In the genomic region with DNA sequence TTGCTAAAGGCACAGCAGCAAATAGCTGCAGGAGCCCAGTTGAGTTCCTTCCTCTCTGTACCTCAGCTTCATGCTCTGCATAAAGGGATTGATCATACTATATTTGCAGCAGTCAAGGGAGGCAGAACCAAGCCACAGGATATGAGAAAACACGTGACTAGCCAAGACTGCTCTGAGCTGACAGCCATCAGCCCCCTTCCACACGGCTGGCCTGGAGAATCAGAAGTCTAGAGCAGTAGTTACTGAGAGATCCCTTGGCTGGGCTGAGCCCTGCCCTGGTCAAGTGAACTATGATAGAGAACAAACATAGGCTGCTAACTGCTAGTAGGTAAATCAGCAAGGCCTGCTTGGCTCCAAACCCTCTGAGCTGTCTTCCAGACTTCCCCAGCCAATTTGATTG, we compare ENCODE assay signal across 12 mouse cellular contexts.
DNase-seq lines count a peak whose midpoint lies in the region; ATAC-seq lines count a peak whose summit lies in the region.
"Had no signal": no experiment of that assay in that cellular context is flagged by ENCODE, and none has a peak within 500 bp of the region (broad histone marks: within the 10 kb centered on the region; RNA-seq: fewer than 3 reads in every experiment).

No protein-coding gene starts in this region.

- no peak overlapping the region for H3K4me2 ChIP-seq in heart, embryonic 15.5 days
- H3K4me2 ChIP-seq in forebrain, embryonic 16.5 days (ENCODE audit: low read length): peak overlapping the region; percentile 61; the same call in 1 of the 2 replicates
- H3K4me2 ChIP-seq in midbrain, embryonic 14.5 days (ENCODE audit: low read length): peak overlapping the region; percentile 63
- no peak overlapping the region for H3K4me2 ChIP-seq in liver, embryonic 12.5 days
- H3K4me2 ChIP-seq: limb, embryonic 15.5 days had no signal

- intact Hi-C loops in heart, postnatal 14 days (cut with DNase I): loop anchor here (10.0 kb wide), 1 partner anchor 153 kb away; no protein-coding TSS in a partner anchor

- H3K27me3 ChIP-seq in heart, embryonic 15.5 days: no peaks in the 10 kb centered on the region
- H3K27me3 ChIP-seq in forebrain, embryonic 16.5 days (replicated peaks; ENCODE audit: control insufficient read depth, insufficient read depth, low read length): no peaks in the 10 kb centered on the region
- no peaks in the 10 kb centered on the region for H3K27me3 ChIP-seq in midbrain, embryonic 14.5 days (ENCODE audit: control insufficient read depth, insufficient read depth, low read length)
- peaks cover 34% of the 10 kb centered on the region for H3K27me3 ChIP-seq in liver, embryonic 12.5 days (replicated peaks)
- H3K27me3 ChIP-seq: limb, embryonic 15.5 days had no signal

- no peaks in the 10 kb centered on the region for H3K9me3 ChIP-seq in heart, embryonic 15.5 days (replicated peaks)
- H3K9me3 ChIP-seq in forebrain, embryonic 16.5 days (ENCODE audit: control insufficient read depth, low read length): no peaks in the 10 kb centered on the region
- no peaks in the 10 kb centered on the region for H3K9me3 ChIP-seq in midbrain, embryonic 14.5 days (ENCODE audit: control insufficient read depth, low read length)
- no peaks in the 10 kb centered on the region for H3K9me3 ChIP-seq in liver, embryonic 12.5 days (replicated peaks)
- H3K9me3 ChIP-seq: limb, embryonic 15.5 days had no signal

- peak overlapping the region; percentile 90 for H3K27ac ChIP-seq in heart, embryonic 15.5 days
- no peak overlapping the region for H3K27ac ChIP-seq in forebrain, embryonic 16.5 days (ENCODE audit: low read length)
- H3K27ac ChIP-seq in midbrain, embryonic 14.5 days (replicated peaks; ENCODE audit: low read depth, low read length): 0 out of 2 replicates have a peak overlapping the region, but pooled peaks have one; percentile 20
- no peak overlapping the region for H3K27ac ChIP-seq in liver, embryonic 12.5 days

- no peak for DNase-seq in heart, postnatal 14 days
- no peak for DNase-seq in midbrain, embryonic 14.5 days
- DNase-seq in MN1 (ENCODE audit: low spot score) (no peak), adipocyte (ENCODE audit: low spot score) (no peak)
- DNase-seq: adrenal gland, postnatal 10 days; heart, postnatal 36 days; lung, postnatal 14 days had no signal

- peaks cover 63% of the 10 kb centered on the region for H3K4me1 ChIP-seq in heart, embryonic 15.5 days (replicated peaks)
- peaks cover 49% of the 10 kb centered on the region for H3K4me1 ChIP-seq in forebrain, embryonic 16.5 days (replicated peaks; ENCODE audit: control insufficient read depth, insufficient read depth, low read length)
- peaks cover 51% of the 10 kb centered on the region for H3K4me1 ChIP-seq in midbrain, embryonic 14.5 days (ENCODE audit: control insufficient read depth, insufficient read depth, low read length)
- H3K4me1 ChIP-seq in liver, embryonic 12.5 days: peaks cover 7% of the 10 kb centered on the region

- no peak overlapping the region for H3K9ac ChIP-seq in heart, embryonic 15.5 days
- no peak overlapping the region for H3K9ac ChIP-seq in forebrain, embryonic 16.5 days (replicated peaks; ENCODE audit: low read depth, low read length)
- H3K9ac ChIP-seq in midbrain, embryonic 14.5 days (replicated peaks; ENCODE audit: low read length): no peak overlapping the region
- H3K9ac ChIP-seq in liver, embryonic 12.5 days: no peak overlapping the region
- H3K9ac ChIP-seq: limb, embryonic 15.5 days had no signal

- 0 out of 2 replicates have a peak, but pooled peaks have one; percentile 16 for ATAC-seq in heart, embryonic 15.5 days (replicated peaks; ENCODE audit: insufficient number of reproducible peaks, insufficient read depth, low FRiP score, low read depth)
- ATAC-seq in CD4-positive, CD25-positive, alpha-beta regulatory T cell, adult 4 months: peak; percentile 74
- no peak for ATAC-seq in forebrain, embryonic 16.5 days
- no peak for ATAC-seq in midbrain, embryonic 14.5 days (ENCODE audit: low FRiP score, low TSS enrichment)
- no peak for ATAC-seq in liver, embryonic 12.5 days

- no peak overlapping the region for H3K4me3 ChIP-seq in heart, embryonic 15.5 days
- H3K4me3 ChIP-seq in forebrain, embryonic 16.5 days (replicated peaks; ENCODE audit: low read length): no peak overlapping the region
- H3K4me3 ChIP-seq in midbrain, embryonic 14.5 days (replicated peaks; ENCODE audit: low read depth, low read length): no peak overlapping the region
- H3K4me3 ChIP-seq in liver, embryonic 12.5 days: no peak overlapping the region
- H3K4me3 ChIP-seq: limb, embryonic 15.5 days had no signal

- WGBS in heart, embryonic 15.5 days: 36% methylated on average over 2 of the region's 2 CpGs
- WGBS in forebrain, embryonic 16.5 days: 48% methylated on average over 2 of the region's 2 CpGs
- 22% methylated on average over 2 of the region's 2 CpGs for WGBS in midbrain, embryonic 14.5 days
- WGBS in liver, embryonic 12.5 days (ENCODE audit: insufficient replicate concordance): 28% methylated on average over 2 of the region's 2 CpGs

- H3K36me3 ChIP-seq in heart, embryonic 15.5 days: no peaks in the 10 kb centered on the region
- no peaks in the 10 kb centered on the region for H3K36me3 ChIP-seq in forebrain, embryonic 16.5 days (ENCODE audit: control insufficient read depth, insufficient read depth)
- H3K36me3 ChIP-seq in midbrain, embryonic 14.5 days (ENCODE audit: control insufficient read depth, insufficient read depth, low read length): no peaks in the 10 kb centered on the region
- no peaks in the 10 kb centered on the region for H3K36me3 ChIP-seq in liver, embryonic 12.5 days
- H3K36me3 ChIP-seq: limb, embryonic 15.5 days had no signal

Comparison
In these comparisons a context has a peak if more than half of its experiments do, and no peak if none do; other contexts are left out.
1. ATAC-seq: peak in heart, embryonic 15.5 days (single experiment) and CD4-positive, CD25-positive, alpha-beta regulatory T cell, adult 4 months (single experiment); none in forebrain, embryonic 16.5 days (single experiment), midbrain, embryonic 14.5 days (single experiment) and liver, embryonic 12.5 days (single experiment).
2. H3K27ac ChIP-seq: peak in heart, embryonic 15.5 days (single experiment) and midbrain, embryonic 14.5 days (single experiment); none in forebrain, embryonic 16.5 days (single experiment) and liver, embryonic 12.5 days (single experiment).
3. H3K4me2 ChIP-seq: peak in forebrain, embryonic 16.5 days (single experiment) and midbrain, embryonic 14.5 days (single experiment); none in heart, embryonic 15.5 days (single experiment) and liver, embryonic 12.5 days (single experiment).